Mouse (Mus musculus): ENCODE measurements around the gene Kazn. TPM values are rescaled to one million over a fixed set of nuclear protein-coding genes. Genes with fewer than 3 reads are reported as not detected.

The Kazn gene
- total RNA-seq, 1 experiment from 2014 or later, result 35.8 TPM

- no peak for DNase-seq
Observed at GRCm38 (mm10) chr4:142242164-142242563, 3.0 kb upstream of the Kazn start.

DNA sequence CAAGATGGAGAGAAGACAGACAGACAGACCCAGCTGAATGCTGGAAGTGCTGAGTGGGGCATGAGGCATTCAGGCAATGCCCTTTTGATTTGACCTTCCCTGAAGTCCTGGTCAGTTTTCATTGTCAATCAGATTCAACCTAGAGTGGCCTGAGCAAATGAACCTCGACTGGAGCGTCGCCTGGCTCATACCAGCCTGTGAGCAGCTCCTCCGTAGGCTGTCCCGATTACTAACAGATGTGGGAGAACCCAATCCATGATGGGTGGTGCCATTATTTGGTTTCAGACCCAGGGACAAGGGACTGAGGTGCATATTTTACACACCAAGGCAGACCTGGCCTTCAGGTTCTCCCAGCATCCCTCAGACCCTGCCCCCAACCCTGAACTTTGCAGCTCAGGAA lies 1.7 kb upstream of the Kazn start:
- DNase-seq, result no peak

DNA sequence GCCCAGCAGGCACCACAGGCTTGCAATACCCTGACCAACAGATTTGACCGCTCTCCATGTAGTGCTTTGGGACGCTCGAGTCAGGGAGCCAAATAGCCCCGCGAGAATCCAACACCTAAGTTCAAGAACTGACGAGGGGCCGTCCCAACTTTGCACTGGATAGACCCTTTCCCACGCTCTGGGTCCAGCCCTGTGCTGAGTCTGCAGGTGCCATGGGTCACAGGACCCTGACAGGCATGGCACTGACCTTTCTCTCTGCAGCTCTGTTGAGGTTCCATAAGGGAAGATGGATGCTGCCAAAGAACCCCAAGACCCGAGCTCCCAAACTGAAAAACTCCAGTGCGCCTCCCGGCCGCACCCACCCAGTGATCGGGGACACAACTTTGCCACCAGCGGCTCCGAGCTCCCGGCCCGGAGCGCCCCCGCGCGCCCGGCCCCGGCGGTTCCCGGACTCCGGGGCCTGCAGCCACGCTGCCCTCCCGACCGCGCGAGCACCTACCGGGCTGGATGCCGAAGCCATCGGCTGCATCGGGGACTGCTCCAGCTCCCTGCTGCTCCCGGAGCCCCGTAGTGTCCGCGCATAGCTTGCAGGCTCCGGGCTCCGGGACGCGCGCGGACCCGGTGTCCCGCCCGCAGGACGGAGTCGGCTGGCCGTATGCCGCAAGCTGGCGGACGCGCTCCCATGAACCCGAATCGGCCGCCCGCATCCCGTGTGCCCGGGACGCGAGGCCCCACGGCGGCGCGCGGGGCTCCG lies 538 bp downstream of the Kazn start:
- peak; percentile 75 for DNase-seq

DNA sequence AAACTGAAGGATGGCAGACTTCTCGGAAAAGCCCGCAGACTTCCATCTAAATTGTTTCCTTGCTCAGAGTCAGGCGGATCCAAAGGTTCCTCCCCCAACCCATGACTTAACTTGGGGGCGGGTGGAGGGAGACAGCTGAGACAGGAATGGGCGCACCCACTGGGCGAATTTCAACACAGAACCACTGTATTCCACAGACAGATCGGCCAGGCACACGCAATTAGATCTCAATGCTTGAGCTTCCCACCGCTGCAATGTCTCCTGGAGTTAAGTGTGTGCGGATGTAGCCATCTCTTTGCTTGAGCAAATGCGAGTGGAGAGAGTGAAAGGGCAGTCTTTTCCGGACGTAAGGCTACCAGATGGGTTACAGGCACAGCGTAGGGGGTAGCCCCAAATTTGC lies 1.2 kb downstream of the Kazn start:
- DNase-seq, result peak; percentile 34

- DNase-seq, result no peak
Observed at GRCm38 (mm10) chr4:142236681-142237080, 2.5 kb downstream of the Kazn start.

DNA sequence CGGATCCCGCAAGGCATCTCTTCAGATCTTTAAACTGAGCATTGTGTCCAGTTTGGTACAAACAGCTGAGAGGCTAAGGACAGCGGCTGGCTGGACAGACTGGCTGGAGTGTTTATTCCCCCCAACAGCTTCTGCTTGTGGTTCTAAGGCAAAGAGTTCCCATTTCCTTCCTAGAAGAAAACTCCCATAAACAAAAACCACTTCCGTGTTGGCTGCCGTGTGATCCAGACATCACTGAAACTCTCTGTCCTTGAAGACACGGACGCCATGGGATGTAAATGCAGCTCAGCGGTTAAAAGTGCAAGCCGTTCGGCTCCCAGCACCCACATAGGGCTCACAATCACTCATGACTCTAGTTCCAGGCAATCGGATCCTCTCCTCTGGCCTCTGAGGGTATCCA lies 3.8 kb downstream of the Kazn start:
- DNase-seq, result no peak

DNA sequence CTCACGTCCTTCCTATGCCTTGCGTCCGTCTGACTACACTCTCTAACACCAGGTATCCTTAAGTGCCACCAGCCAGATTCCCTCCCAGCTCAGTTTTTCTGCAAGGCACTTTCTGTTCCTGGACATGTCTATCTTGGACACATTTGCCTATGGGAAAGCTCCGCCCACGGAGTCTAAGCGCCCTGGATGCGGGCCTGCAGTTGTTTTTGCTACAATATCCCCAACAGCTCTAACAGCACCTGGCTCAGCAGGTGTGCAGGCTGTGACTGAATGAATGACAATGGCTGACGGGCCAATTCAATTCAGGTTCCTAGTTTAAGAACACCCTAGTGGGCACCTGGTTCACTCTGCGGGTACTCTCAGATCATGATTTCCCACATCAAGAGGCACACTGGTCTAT lies 4.4 kb downstream of the Kazn start:
- no peak for DNase-seq

DNA sequence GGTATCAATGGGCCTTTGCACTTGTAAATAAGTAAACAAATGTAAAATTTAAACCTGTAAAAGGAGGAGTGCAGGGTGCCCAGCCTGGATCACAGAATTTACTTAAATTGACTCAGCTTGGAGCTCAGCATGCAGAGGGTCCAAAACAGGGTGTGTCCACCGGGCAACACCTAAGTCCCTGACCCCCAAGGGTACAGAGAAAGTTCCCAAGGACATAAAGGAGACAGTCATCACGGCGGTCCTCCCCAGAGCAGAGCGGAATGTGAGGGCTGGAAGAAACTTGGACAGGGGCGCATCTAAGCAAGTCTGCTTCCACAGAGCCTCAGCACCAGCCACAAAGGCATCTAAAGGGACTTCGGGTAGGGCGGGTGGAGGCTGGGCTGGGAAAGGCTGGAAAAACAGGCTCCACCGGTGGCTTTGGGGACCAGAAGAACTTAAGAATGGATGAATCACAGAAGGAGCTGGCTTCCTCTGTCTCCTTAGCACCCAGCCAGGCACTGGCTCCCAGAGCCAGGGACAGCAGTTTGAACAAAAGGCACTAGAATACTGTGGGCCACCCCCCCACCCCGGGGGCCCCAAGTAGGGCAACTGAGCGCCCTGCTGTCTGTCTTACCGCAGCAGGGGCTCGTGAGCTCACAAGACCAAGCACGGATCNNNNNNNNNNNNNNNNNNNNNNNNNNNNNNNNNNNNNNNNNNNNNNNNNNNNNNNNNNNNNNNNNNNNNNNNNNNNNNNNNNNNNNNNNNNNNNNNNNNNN lies 10.2 kb downstream of the Kazn start:
- no peak for DNase-seq

- DNase-seq, result no peak
Observed at GRCm38 (mm10) chr4:142223898-142224645, 15.1 kb downstream of the Kazn start.

DNA sequence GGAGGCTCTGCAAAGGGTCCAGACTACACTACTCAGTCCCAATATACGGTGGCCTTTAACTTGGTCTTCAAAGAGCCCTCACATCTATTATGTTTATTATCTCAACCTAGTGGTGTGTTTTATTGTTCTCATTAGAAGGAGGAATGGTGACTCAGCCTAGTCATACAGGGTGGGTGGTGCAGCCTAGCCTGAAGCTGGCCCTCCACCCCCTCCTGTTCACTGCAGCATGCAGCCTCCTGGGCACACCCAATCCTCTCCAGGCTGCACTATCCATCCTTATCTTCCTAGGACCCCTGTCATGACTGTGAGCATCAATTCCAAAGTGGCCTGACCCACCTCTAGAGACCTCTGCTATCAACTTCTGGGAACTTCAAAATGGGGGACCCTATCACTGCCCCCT lies 16.8 kb downstream of the Kazn start:
- no peak for DNase-seq

DNA sequence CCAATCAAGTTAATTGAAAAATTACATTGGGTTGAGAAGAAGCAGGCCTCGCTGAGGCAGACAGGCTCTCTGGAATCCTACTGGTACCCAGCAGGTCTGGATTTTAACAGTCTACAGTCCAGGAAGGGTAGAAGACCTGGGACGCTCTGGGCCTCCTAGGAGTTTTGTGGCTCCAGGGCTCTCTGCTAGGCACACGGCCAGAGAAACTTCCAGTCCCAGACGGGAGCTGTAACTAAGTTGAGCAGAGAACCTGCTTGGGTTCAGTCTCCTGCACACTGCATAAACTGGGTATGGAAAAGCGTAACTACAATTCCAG lies 17.5 kb downstream of the Kazn start:
- no peak for DNase-seq

DNA sequence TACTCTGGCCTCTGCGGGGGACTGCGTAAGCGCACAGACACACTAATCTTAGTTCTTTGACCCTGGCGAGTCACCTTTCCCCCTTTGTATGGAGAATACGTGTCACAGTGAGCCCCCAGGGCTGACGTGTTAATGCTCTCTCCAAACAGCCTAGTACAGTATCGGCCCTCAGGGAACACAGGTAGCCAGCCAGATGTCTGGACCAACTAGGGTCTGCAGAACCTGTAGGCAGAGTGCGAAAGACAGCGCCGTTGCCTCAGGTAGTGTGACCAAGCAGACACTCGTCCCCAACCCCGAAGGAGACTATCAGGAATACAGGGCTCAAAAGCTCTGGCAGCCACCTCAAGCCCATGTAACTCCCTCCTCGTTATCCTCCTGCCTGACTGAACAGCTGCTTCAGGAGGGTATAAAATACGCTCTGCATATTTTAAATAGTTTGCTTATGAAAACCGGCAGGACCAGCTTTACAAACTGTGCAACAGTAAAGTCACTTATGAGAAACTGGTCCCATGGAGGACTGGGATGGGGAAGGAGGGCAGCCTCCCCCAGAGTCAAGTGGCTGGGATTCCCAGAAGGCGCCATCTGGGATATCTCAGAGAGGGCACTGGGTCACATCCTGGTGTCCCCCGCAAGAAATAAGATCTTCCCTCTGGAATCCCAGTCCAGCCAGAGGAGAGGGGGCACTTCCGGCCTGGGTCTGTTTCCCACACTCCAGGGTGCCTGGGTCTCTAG lies 18.0 kb downstream of the Kazn start:
- no peak for DNase-seq

DNA sequence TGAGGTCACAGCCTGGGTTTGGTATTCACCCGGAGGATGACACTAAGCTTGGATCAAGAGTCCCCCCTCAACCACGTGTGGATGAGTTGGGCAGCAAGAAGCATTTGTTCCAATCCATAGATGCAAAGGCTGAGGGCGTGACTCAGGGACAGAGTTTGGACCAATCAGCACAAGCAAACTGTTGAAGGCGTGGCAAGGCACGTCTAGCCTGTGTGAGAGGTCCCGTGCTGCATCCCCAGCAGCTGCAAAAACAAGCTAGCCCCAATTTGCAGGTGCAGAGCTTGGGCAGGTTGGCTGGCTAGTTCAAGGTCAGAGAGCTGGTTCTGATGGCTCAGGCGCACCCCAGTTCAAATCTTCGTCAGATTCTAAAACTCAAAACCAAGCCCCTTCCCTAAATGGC lies 20.2 kb downstream of the Kazn start:
- DNase-seq, result no peak

DNA sequence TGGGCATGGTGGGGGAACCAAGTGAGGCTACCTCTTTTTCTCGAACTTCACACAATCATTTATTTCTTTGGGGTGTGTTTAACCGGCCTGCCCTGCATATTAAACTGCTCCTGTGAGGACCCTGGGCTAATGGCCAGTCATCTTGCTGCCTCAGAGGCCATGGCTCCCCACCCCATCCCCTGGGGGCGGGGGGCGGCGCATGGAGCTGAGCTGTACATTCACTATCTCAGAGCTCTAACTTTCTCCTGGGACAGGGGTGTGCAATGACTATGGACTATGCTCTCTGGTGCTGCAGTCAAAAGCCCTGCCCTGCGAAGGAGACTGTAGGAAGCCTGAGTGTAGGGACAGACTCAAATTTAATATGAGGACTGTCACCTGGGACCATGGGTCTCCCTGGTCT lies 22.2 kb downstream of the Kazn start:
- DNase-seq, result no peak

DNA sequence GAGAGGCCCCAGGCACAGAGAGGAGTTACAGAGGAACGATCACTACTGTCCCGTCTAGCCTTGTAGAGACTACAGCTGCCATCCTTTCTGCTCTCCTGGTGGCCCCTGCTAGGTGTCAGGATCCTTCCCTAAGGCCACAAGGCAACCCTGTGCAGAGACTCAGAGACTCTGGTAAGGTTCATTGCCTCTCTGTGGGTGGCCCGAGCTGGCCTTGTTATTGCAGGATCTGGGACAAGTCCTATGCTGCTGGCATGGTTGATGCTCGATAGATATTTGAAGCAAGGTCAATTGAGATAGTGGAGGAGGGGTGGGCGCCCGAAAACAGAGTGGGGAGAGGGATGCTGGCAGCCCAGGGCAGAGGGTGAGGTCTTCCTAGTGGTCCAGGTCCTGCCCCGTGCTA lies 23.4 kb downstream of the Kazn start:
- peak; percentile 33 for DNase-seq

DNA sequence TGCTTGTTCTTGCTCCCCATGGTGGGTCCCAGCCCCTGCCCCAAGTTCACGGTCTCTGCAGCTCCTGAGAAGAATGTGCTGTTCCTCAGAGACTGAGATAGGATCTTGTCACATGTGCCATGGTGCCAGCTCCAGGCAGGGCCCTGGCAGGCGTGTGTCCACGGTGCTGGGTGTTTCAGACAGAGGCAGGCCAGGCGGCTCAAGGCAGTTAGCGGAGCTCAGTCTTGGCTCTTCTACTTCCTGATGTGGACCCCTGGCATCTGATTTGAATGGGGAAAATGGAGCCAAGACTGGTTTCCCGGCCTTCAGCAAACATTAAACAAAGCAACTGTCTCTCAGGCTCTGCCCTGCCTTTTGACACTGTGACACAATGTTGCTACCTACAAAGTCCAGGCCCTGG lies 24.7 kb downstream of the Kazn start:
- no peak for DNase-seq

DNA sequence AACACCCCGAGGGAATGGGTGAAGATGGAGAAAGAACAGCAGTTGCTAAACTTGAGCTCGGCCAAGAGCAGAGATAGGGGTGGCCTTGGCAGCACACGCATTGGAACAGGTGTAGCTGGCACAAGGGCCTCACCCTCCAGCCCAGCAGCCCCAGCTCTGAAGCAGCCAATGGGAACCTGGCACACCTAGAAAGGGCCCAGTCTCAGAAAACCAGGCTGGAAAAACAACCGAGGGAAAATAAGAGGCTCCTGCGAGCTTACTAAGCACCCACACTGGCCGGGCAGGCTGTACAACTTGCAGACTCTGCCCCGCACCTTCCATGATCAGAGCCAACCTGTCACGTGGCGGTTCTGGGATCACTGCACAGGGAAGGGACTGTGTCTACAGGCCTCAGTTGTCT lies 26.8 kb downstream of the Kazn start:
- DNase-seq, result no peak

GRCm38 (mm10) chr4:142209884-142210283 lies 29.3 kb downstream of the Kazn start:
- no peak for DNase-seq

- no peak for DNase-seq
Observed at GRCm38 (mm10) chr4:142209476-142209875, 29.7 kb downstream of the Kazn start.

GRCm38 (mm10) chr4:142205693-142206092 lies 33.5 kb downstream of the Kazn start:
- no peak for DNase-seq

GRCm38 (mm10) chr4:142196626-142197025 lies 42.6 kb downstream of the Kazn start:
- DNase-seq, result peak; percentile 34

GRCm38 (mm10) chr4:142193780-142194179 lies 45.4 kb downstream of the Kazn start:
- no peak for DNase-seq

GRCm38 (mm10) chr4:142193151-142193578 lies 46.0 kb downstream of the Kazn start:
- DNase-seq, result no peak
